Mouse (Mus musculus) testis, adult 2 months (tissue): ENCODE measurements around the gene Rhoa.

Experiments used
- CTCF ChIP-seq: fragments of 200-500 bp; IDR thresholded peaks from 2 replicates; pipeline ENCODE4 v1.5.1; 2012; ENCODE audit warnings: low read depth, mild to moderate bottlenecking, inconsistent platforms, low read length, moderate library complexity; ENCODE audit not compliant: control insufficient read depth, insufficient read depth, insufficient replicate concordance
- POLR2A ChIP-seq: fragments of 200-500 bp; IDR thresholded peaks from 2 replicates; pipeline ENCODE4 v1.6.1; 2012; ENCODE audit warnings: low read depth, mild to moderate bottlenecking, inconsistent platforms, low read length, moderate library complexity; ENCODE audit not compliant: control insufficient read depth

GRCm38 (mm10) chr9:108325811-108326210, 19.9 kb downstream of the Rhoa start:
- TF ChIP-seq POLR2A = no peak
- no peak for TF ChIP-seq CTCF
